ENCODE assay signal across 8 mouse cellular contexts in the genomic region with DNA sequence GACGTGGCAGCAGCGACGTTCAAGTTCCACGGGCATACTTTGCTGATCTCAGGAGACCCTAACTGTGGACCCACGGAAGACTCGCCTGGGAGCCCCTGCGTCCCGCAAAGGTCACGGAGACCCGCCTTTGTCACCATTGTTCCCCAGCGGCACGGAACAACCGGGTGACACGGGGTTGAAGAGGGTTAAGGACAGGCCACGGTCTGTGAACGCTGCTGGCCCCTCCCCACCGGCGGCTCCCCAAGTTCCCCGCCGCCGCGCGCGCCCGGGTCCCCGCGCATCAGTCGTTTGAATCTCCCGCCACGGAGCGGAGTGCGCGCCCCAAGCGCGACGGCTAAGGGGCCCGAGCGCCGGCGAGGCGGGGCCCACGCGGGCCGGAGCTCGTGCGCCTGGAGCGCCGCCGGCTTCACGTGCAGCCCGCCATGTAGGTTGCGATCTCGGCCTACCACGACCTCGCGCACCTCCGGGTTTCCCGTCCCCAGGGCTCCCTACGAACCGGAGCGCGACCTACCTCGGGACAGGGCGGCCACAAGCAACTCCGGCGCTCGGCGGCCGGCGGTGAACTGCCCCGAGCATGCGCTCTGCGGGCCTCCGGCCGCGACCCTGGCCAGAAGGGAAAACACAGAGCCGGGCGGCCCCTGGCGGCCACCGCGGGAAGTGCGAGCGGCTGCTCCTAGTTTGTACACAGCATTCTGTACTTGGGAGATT. TPM values are rescaled to one million over a fixed set of nuclear protein-coding genes. Genes with fewer than 3 reads are reported as not detected.
DNase-seq lines count a peak whose midpoint lies in the region; ATAC-seq and TF ChIP-seq lines count a peak whose summit lies in the region.

No protein-coding gene starts in this region.

- WGBS in lung, embryonic 15.5 days: under 1% methylated on average over 82 of the region's 83 CpGs
- WGBS in olfactory bulb, adult 2 months: under 1% methylated on average over 83 of the region's 83 CpGs
- WGBS in thymus, adult 2 months: under 1% methylated on average over 83 of the region's 83 CpGs

- TF ChIP-seq CTCF in olfactory bulb, adult 2 months (IDR thresholded peaks at IDR 0.05; ENCODE audit: insufficient read depth, low read depth, low read length): peak; percentile 93
- TF ChIP-seq CTCF in thymus, adult 2 months (IDR thresholded peaks at IDR 0.05; ENCODE audit: borderline replicate concordance, control insufficient read depth, extremely low read depth, insufficient read depth, low read length, poor library complexity): peak; percentile 96

- peak overlapping the region; percentile 80 for H3K9ac ChIP-seq in lung, embryonic 15.5 days

- peaks cover 8% of the 10 kb centered on the region for H3K36me3 ChIP-seq in lung, embryonic 15.5 days
- no peaks in the 10 kb centered on the region; the same call in 1 of the 2 replicates for H3K36me3 ChIP-seq in thymus, adult 2 months (ENCODE audit: control insufficient read depth, insufficient read depth, low read length)

- peak overlapping the region; percentile 78 for H3K27ac ChIP-seq in lung, embryonic 15.5 days
- H3K27ac ChIP-seq in olfactory bulb, adult 2 months (ENCODE audit: insufficient read depth, low read depth, low read length): peak overlapping the region; percentile 22; the same call in 1 of the 2 replicates
- no peak overlapping the region for H3K27ac ChIP-seq in thymus, adult 2 months (ENCODE audit: control insufficient read depth, insufficient read depth, low read length)

- no peaks in the 10 kb centered on the region for H3K27me3 ChIP-seq in lung, embryonic 15.5 days
- no peaks in the 10 kb centered on the region for H3K27me3 ChIP-seq in thymus, adult 2 months (ENCODE audit: control insufficient read depth, insufficient read depth, low read length)

- H3K4me2 ChIP-seq in lung, embryonic 15.5 days: peak overlapping the region; percentile 81

- DNase-seq in MN1 (ENCODE audit: low spot score): peak; percentile 89
- DNase-seq in cerebellum, adult 8-10 months: peak; percentile 98
- peak; percentile 91 for DNase-seq in forelimb bud, embryonic 11.5 days (ENCODE audit: low read depth, low spot score)
- peak; percentile 93 for DNase-seq in layer of hippocampus, adult 9-10 months (ENCODE audit: low spot score)
- peak; percentile 95 for DNase-seq in thymus, adult 2 months

- no peaks in the 10 kb centered on the region for H3K9me3 ChIP-seq in lung, embryonic 15.5 days

- peak overlapping the region; percentile 77 for H3K4me3 ChIP-seq in lung, embryonic 15.5 days
- H3K4me3 ChIP-seq in olfactory bulb, adult 2 months (ENCODE audit: insufficient read depth, low read depth, low read length): peak overlapping the region; percentile 79
- H3K4me3 ChIP-seq in thymus, adult 2 months (ENCODE audit: control insufficient read depth, insufficient read depth, low read length): peak overlapping the region; percentile 85

- peaks cover 25% of the 10 kb centered on the region for H3K4me1 ChIP-seq in lung, embryonic 15.5 days
- peaks cover 7% of the 10 kb centered on the region; the same call in 1 of the 2 replicates for H3K4me1 ChIP-seq in olfactory bulb, adult 2 months (ENCODE audit: control insufficient read depth, insufficient read depth, low read length)
- peaks cover 19% of the 10 kb centered on the region for H3K4me1 ChIP-seq in thymus, adult 2 months (replicated peaks; ENCODE audit: control insufficient read depth, insufficient read depth, low read length)

- peak; percentile 58 to 77 for ATAC-seq in hematopoietic stem cell, adult 5-6 weeks (replicated peaks in 1 of 2; ENCODE audit: insufficient read depth in 1 of 2, low FRiP score in 2 of 2, low TSS enrichment in 1 of 2, low read depth in 1 of 2, poor library complexity in 2 of 2, severe bottlenecking in 2 of 2)
- ATAC-seq in lung, embryonic 15.5 days (ENCODE audit: borderline replicate concordance, extremely low read depth, low FRiP score, low TSS enrichment): peak; percentile 87

- peak; percentile 46 for TF ChIP-seq POLR2A in olfactory bulb, adult 2 months (IDR thresholded peaks at IDR 0.05; ENCODE audit: insufficient read depth, low read depth, low read length)
- no peak; the same call in 1 of the 2 replicates for TF ChIP-seq POLR2A in thymus, adult 2 months (IDR thresholded peaks at IDR 0.05; ENCODE audit: control insufficient read depth, extremely low read depth, insufficient read depth, low read length, poor library complexity)

RNA-seq across cellular contexts. Expression of gene Rcc1, which starts 8.1 kb away (rescaled TPM):
- total RNA-seq in hematopoietic stem cell, adult 5-6 weeks (2017): 30.1 and 32.0 TPM in 2 replicates
- polyA plus RNA-seq in lung, embryonic 15.5 days (2015; fragmentation: Nextera tagmentation; extraction: Ambion mirVana): 89.2 and 92.6 TPM in 2 replicates
- not detected in 2 replicates for polyA plus RNA-seq in olfactory bulb, adult 2 months (2012; ENCODE audit: insufficient read depth, insufficient read length, low replicate concordance, missing spikeins)
- polyA plus RNA-seq in thymus, adult 2 months (2012; rRNA removed): 31.9 and 40.8 TPM in 2 replicates

RNA-seq across cellular contexts. Expression of gene Trnau1ap, which starts 16.0 kb away (rescaled TPM):
- 46.6 and 48.4 TPM in 2 replicates for total RNA-seq in hematopoietic stem cell, adult 5-6 weeks (2017)
- 67.2 and 75.0 TPM in 2 replicates for polyA plus RNA-seq in lung, embryonic 15.5 days (2015; fragmentation: Nextera tagmentation; extraction: Ambion mirVana)
- not detected in 2 replicates for polyA plus RNA-seq in olfactory bulb, adult 2 months (2012; ENCODE audit: insufficient read depth, insufficient read length, low replicate concordance, missing spikeins)
- 18.9 and 23.1 TPM in 2 replicates for polyA plus RNA-seq in thymus, adult 2 months (2012; rRNA removed)

RNA-seq across cellular contexts. Expression of gene Rab42, which starts 42.1 kb away (rescaled TPM):
- total RNA-seq in hematopoietic stem cell, adult 5-6 weeks (2017): not detected in 2 replicates
- 1.4 and 2.5 TPM in 2 replicates for polyA plus RNA-seq in lung, embryonic 15.5 days (2015; fragmentation: Nextera tagmentation; extraction: Ambion mirVana)
- not detected in 2 replicates for polyA plus RNA-seq in olfactory bulb, adult 2 months (2012; ENCODE audit: insufficient read depth, insufficient read length, low replicate concordance, missing spikeins)
- polyA plus RNA-seq in thymus, adult 2 months (2012; rRNA removed): 6.2 and 6.8 TPM in 2 replicates

Comparison
In these comparisons a context has a peak if more than half of its experiments do, and no peak if none do; other contexts are left out.
1. RNA of gene Trnau1ap, which starts 16.0 kb away (polyA plus RNA-seq): 67.2 to 75.0 TPM in lung, embryonic 15.5 days and 18.9 to 23.1 TPM in thymus, adult 2 months; not detected in olfactory bulb, adult 2 months; every median in the first group is over 10 times any median in the second.
2. Peak in every context shown above with its lines, with median percentiles within 50 percentile points of each other: DNase-seq and H3K4me3 ChIP-seq.